Comparison of ENCODE assay signal across 9 mouse cellular contexts in genomic region chr12:113041481-113042439, GRCm38 (mm10). TPM values are rescaled to one million over a fixed set of nuclear protein-coding genes. Genes with fewer than 3 reads are reported as not detected.
DNase-seq lines count a peak whose midpoint lies in the region; ATAC-seq and TF ChIP-seq lines count a peak whose summit lies in the region.
"Had no signal": no experiment of that assay in that cellular context is flagged by ENCODE, and none has a peak within 500 bp of the region (broad histone marks: within the 10 kb centered on the region; RNA-seq: fewer than 3 reads in every experiment).

No protein-coding gene starts in this region.

- no peak for TF ChIP-seq POLR2A in thymus, adult 2 months (IDR thresholded peaks at IDR 0.05; ENCODE audit: control insufficient read depth, extremely low read depth, insufficient read depth, low read length, poor library complexity)

- no peak for TF ChIP-seq CTCF in thymus, adult 2 months (IDR thresholded peaks at IDR 0.05; ENCODE audit: borderline replicate concordance, control insufficient read depth, extremely low read depth, insufficient read depth, low read length, poor library complexity)

- no peak overlapping the region for H3K4me2 ChIP-seq in hindbrain, embryonic 12.5 days (replicated peaks)
- no peak overlapping the region for H3K4me2 ChIP-seq in midbrain, embryonic 12.5 days (replicated peaks)
- H3K4me2 ChIP-seq in intestine, embryonic 16.5 days (ENCODE audit: low read depth, low read length) = no peak overlapping the region
- H3K4me2 ChIP-seq: limb, embryonic 12.5 days had no signal

- no peak for DNase-seq in thymus, adult 2 months
- no peak for DNase-seq in thymus, postnatal 25 days
- peak; percentile 90 for DNase-seq in cerebellum, postnatal 10 days
- peak; percentile 48 to 64 for DNase-seq in layer of hippocampus, postnatal 36 days
- DNase-seq in testis, postnatal 14 days (ENCODE audit: low spot score) = no peak

- peak; percentile 73 for ATAC-seq in hindbrain, embryonic 12.5 days (ENCODE audit: low FRiP score)
- peak; percentile 52; the same call in 1 of the 2 replicates for ATAC-seq in midbrain, embryonic 12.5 days (ENCODE audit: low FRiP score, low read depth)
- no peak for ATAC-seq in intestine, embryonic 16.5 days

- no peaks in the 10 kb centered on the region for H3K36me3 ChIP-seq in thymus, adult 2 months (ENCODE audit: control insufficient read depth, insufficient read depth, low read length)
- H3K36me3 ChIP-seq in hindbrain, embryonic 12.5 days = peaks cover 19% of the 10 kb centered on the region; the same call in 1 of the 2 replicates
- H3K36me3 ChIP-seq in midbrain, embryonic 12.5 days = peaks cover 13% of the 10 kb centered on the region
- H3K36me3 ChIP-seq in intestine, embryonic 16.5 days (ENCODE audit: control insufficient read depth, insufficient read depth, low read length) = no peaks in the 10 kb centered on the region

- peaks cover 48% of the 10 kb centered on the region for H3K4me1 ChIP-seq in thymus, adult 2 months (replicated peaks; ENCODE audit: control insufficient read depth, insufficient read depth, low read length)
- H3K4me1 ChIP-seq in hindbrain, embryonic 12.5 days = peaks cover 11% of the 10 kb centered on the region
- peaks cover 7% of the 10 kb centered on the region; the same call in 1 of the 2 replicates for H3K4me1 ChIP-seq in midbrain, embryonic 12.5 days
- no peaks in the 10 kb centered on the region for H3K4me1 ChIP-seq in intestine, embryonic 16.5 days (ENCODE audit: control insufficient read depth, insufficient read depth, low read length)
- H3K4me1 ChIP-seq: limb, embryonic 12.5 days had no signal

- no peak overlapping the region for H3K4me3 ChIP-seq in thymus, adult 2 months (ENCODE audit: control insufficient read depth, insufficient read depth, low read length)
- H3K4me3 ChIP-seq in hindbrain, embryonic 12.5 days = no peak overlapping the region
- H3K4me3 ChIP-seq in midbrain, embryonic 12.5 days = no peak overlapping the region
- no peak overlapping the region for H3K4me3 ChIP-seq in intestine, embryonic 16.5 days (ENCODE audit: low read length)
- H3K4me3 ChIP-seq: limb, embryonic 12.5 days had no signal

- H3K27me3 ChIP-seq in thymus, adult 2 months (ENCODE audit: control insufficient read depth, insufficient read depth, low read length) = no peaks in the 10 kb centered on the region
- H3K27me3 ChIP-seq in hindbrain, embryonic 12.5 days = no peaks in the 10 kb centered on the region
- H3K27me3 ChIP-seq in midbrain, embryonic 12.5 days = no peaks in the 10 kb centered on the region
- no peaks in the 10 kb centered on the region for H3K27me3 ChIP-seq in intestine, embryonic 16.5 days (replicated peaks; ENCODE audit: control insufficient read depth, insufficient read depth, low read length)
- H3K27me3 ChIP-seq: limb, embryonic 12.5 days had no signal

- H3K27ac ChIP-seq in thymus, adult 2 months (ENCODE audit: control insufficient read depth, insufficient read depth, low read length) = peak overlapping the region; percentile 8
- peak overlapping the region; percentile 44 for H3K27ac ChIP-seq in hindbrain, embryonic 12.5 days
- peak overlapping the region; percentile 31 for H3K27ac ChIP-seq in midbrain, embryonic 12.5 days (replicated peaks)
- H3K27ac ChIP-seq in intestine, embryonic 16.5 days (ENCODE audit: low read length) = no peak overlapping the region
- H3K27ac ChIP-seq: limb, embryonic 12.5 days had no signal

- H3K9ac ChIP-seq in hindbrain, embryonic 12.5 days = peak overlapping the region; percentile 27; the same call in 1 of the 2 replicates
- no peak overlapping the region for H3K9ac ChIP-seq in midbrain, embryonic 12.5 days (replicated peaks)
- H3K9ac ChIP-seq in intestine, embryonic 16.5 days (ENCODE audit: low read depth, low read length) = no peak overlapping the region
- H3K9ac ChIP-seq: limb, embryonic 12.5 days had no signal

- no peaks in the 10 kb centered on the region for H3K9me3 ChIP-seq in hindbrain, embryonic 12.5 days (replicated peaks)
- H3K9me3 ChIP-seq in midbrain, embryonic 12.5 days = no peaks in the 10 kb centered on the region
- H3K9me3 ChIP-seq in intestine, embryonic 16.5 days (ENCODE audit: control insufficient read depth, low read length) = no peaks in the 10 kb centered on the region
- H3K9me3 ChIP-seq: limb, embryonic 12.5 days had no signal

- WGBS in thymus, adult 2 months = 55% methylated on average over 15 of the region's 15 CpGs
- 65% methylated on average over 15 of the region's 15 CpGs for WGBS in hindbrain, embryonic 12.5 days
- WGBS in midbrain, embryonic 12.5 days = 67% methylated on average over 15 of the region's 15 CpGs
- 65% methylated on average over 15 of the region's 15 CpGs for WGBS in intestine, embryonic 16.5 days

RNA-seq across cellular contexts. Expression of gene Pacs2, which starts 27.5 kb away (rescaled TPM):
- 60.3 and 66.6 TPM in 2 replicates for polyA plus RNA-seq in thymus, adult 2 months (2012; rRNA removed)
- 29.2 and 29.4 TPM in 2 replicates for polyA plus RNA-seq in hindbrain, embryonic 12.5 days (2016; fragmentation: Nextera tagmentation; extraction: Ambion mirVana)
- total RNA-seq in layer of hippocampus, postnatal 36 days (2021) = 10 to 100 TPM; 87.3 to 88.1 TPM
- 27.1 and 29.9 TPM in 2 replicates for polyA plus RNA-seq in midbrain, embryonic 12.5 days (2016; fragmentation: Nextera tagmentation; extraction: Ambion mirVana)
- 7.3 and 9.8 TPM in 2 replicates for polyA plus RNA-seq in intestine, embryonic 16.5 days (2015; fragmentation: Nextera tagmentation; extraction: Ambion mirVana)

RNA-seq across cellular contexts. Expression of gene Tex22, which starts 32.5 kb away (rescaled TPM):
- polyA plus RNA-seq in thymus, adult 2 months (2012; rRNA removed) = 0.31 and 0.66 TPM in 2 replicates
- not detected in 2 replicates for polyA plus RNA-seq in hindbrain, embryonic 12.5 days (2016; fragmentation: Nextera tagmentation; extraction: Ambion mirVana)
- under 1 TPM; 0.27 to 0.46 TPM for total RNA-seq in layer of hippocampus, postnatal 36 days (2021)
- not detected in 2 replicates for polyA plus RNA-seq in midbrain, embryonic 12.5 days (2016; fragmentation: Nextera tagmentation; extraction: Ambion mirVana)
- polyA plus RNA-seq in intestine, embryonic 16.5 days (2015; fragmentation: Nextera tagmentation; extraction: Ambion mirVana) = not detected in 2 replicates
- polyA plus RNA-seq: limb, embryonic 12.5 days had no signal

RNA-seq across cellular contexts. Expression of gene Brf1, which starts 41.3 kb away (rescaled TPM):
- polyA plus RNA-seq in thymus, adult 2 months (2012; rRNA removed) = 247 and 304 TPM in 2 replicates
- polyA plus RNA-seq in hindbrain, embryonic 12.5 days (2016; fragmentation: Nextera tagmentation; extraction: Ambion mirVana) = 72.4 and 75.5 TPM in 2 replicates
- total RNA-seq in layer of hippocampus, postnatal 36 days (2021) = 10 to 100 TPM; 54.8 to 57.8 TPM
- polyA plus RNA-seq in midbrain, embryonic 12.5 days (2016; fragmentation: Nextera tagmentation; extraction: Ambion mirVana) = 75.9 and 76.2 TPM in 2 replicates
- 36.5 and 41.6 TPM in 2 replicates for polyA plus RNA-seq in intestine, embryonic 16.5 days (2015; fragmentation: Nextera tagmentation; extraction: Ambion mirVana)

RNA-seq across cellular contexts. Expression of gene Mta1, which starts 56.3 kb away (rescaled TPM):
- 163 and 208 TPM in 2 replicates for polyA plus RNA-seq in thymus, adult 2 months (2012; rRNA removed)
- 16.9 and 18.9 TPM in 2 replicates for polyA plus RNA-seq in hindbrain, embryonic 12.5 days (2016; fragmentation: Nextera tagmentation; extraction: Ambion mirVana)
- 10 to 100 TPM; 69.1 to 77.8 TPM for total RNA-seq in layer of hippocampus, postnatal 36 days (2021)
- polyA plus RNA-seq in midbrain, embryonic 12.5 days (2016; fragmentation: Nextera tagmentation; extraction: Ambion mirVana) = 19.3 and 20.4 TPM in 2 replicates
- 8.0 TPM in 2 replicates for polyA plus RNA-seq in intestine, embryonic 16.5 days (2015; fragmentation: Nextera tagmentation; extraction: Ambion mirVana)

Comparison
In these comparisons a context has a peak if more than half of its experiments do, and no peak if none do; other contexts are left out.
1. DNase-seq: peak in cerebellum, postnatal 10 days (2 of 2) and layer of hippocampus, postnatal 36 days (2 of 2); none in thymus, adult 2 months (single experiment), thymus, postnatal 25 days (single experiment) and testis, postnatal 14 days (single experiment).